Mouse (Mus musculus) activated CD4-positive, CD25-positive, alpha-beta regulatory T cell (primary cell): ENCODE data around the gene Nkain1. TPM values are rescaled to one million over a fixed set of nuclear protein-coding genes. Genes with fewer than 3 reads are reported as not detected.

Experiments used
- polyA plus RNA-seq, 2 experiments: library from polyadenylated mRNA; unstranded; fragments of 100-300 nt; shearing (Covaris generic); gene quantifications; one replicate each; pipeline ENCODE4 v1.2.1; 2017

The Nkain1 gene
- polyA plus RNA-seq, result not detected

DNA sequence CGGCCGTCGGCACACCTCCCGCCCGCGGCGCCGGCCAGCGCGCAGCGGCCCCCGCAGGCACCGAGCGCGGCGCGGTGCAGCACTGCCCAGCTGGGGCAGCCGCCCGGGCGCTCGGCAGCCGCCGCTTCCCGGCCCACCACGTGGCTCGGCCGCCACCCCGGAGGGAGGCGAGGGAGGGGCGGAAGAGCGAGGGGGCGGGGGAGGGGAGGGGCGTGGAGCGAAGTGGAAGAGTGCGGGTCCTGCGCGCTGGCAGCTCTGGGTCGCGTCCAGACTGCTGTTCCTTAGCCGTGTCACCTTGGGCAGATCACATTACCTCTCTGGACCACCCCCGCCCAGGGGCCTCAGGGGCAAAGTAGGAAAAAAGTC lies at the start of gene Nkain1:
Gene Nkain1 (minus strand): TSS at position 126 of the 366 bp plus-strand sequence.

Other genes with a start within 250 kb of the Nkain1 start
- 10 to 100 TPM; 64.6 to 69.6 TPM for gene Zcchc17, start 214.2 kb downstream of the Nkain1 start, polyA plus RNA-seq
- gene Snrnp40, start 214.0 kb downstream of the Nkain1 start, polyA plus RNA-seq, result 100 to 1,000 TPM; 114 to 136 TPM
- gene Pum1, start 89.1 kb upstream of the Nkain1 start, polyA plus RNA-seq, result 10 to 100 TPM; 63.1 to 65.7 TPM
- gene Sdc3, start 218.4 kb upstream of the Nkain1 start, polyA plus RNA-seq, result 10 to 100 TPM in 1 of 2 experiments, 1 to 10 TPM in 1; 6.0 to 12.8 TPM